ENCODE assay signal across 9 mouse cellular contexts in genomic region chr6:114929346-114929745, GRCm38 (mm10). TPM values are rescaled to one million over a fixed set of nuclear protein-coding genes. Genes with fewer than 3 reads are reported as not detected.
DNase-seq lines count a peak whose midpoint lies in the region; ATAC-seq and TF ChIP-seq lines count a peak whose summit lies in the region.
"Had no signal": no experiment of that assay in that cellular context is flagged by ENCODE, and none has a peak within 500 bp of the region (broad histone marks: within the 10 kb centered on the region; RNA-seq: fewer than 3 reads in every experiment).

No protein-coding gene starts in this region.

- no peaks in the 10 kb centered on the region for H3K27me3 ChIP-seq in midbrain, embryonic 11.5 days (ENCODE audit: control insufficient read depth, insufficient read depth, low read length)
- H3K27me3 ChIP-seq in midbrain, embryonic 15.5 days (replicated peaks) = no peaks in the 10 kb centered on the region
- H3K27me3 ChIP-seq in heart, postnatal 0 days (ENCODE audit: control insufficient read depth, insufficient read depth, low read length) = no peaks in the 10 kb centered on the region
- H3K27me3 ChIP-seq in stomach, embryonic 15.5 days (replicated peaks) = no peaks in the 10 kb centered on the region
- H3K27me3 ChIP-seq: embryonic facial prominence, embryonic 12.5 days had no signal

- no peaks in the 10 kb centered on the region for H3K9me3 ChIP-seq in midbrain, embryonic 11.5 days (ENCODE audit: control insufficient read depth, low read length)
- no peaks in the 10 kb centered on the region for H3K9me3 ChIP-seq in midbrain, embryonic 15.5 days
- peaks cover 7% of the 10 kb centered on the region; the same call in 1 of the 2 replicates for H3K9me3 ChIP-seq in heart, postnatal 0 days (replicated peaks; ENCODE audit: control insufficient read depth, low read length)
- no peaks in the 10 kb centered on the region for H3K9me3 ChIP-seq in stomach, embryonic 15.5 days

- H3K9ac ChIP-seq in midbrain, embryonic 11.5 days (ENCODE audit: low read length) = no peak overlapping the region
- no peak overlapping the region for H3K9ac ChIP-seq in midbrain, embryonic 15.5 days
- no peak overlapping the region for H3K9ac ChIP-seq in heart, postnatal 0 days (replicated peaks; ENCODE audit: low read depth, low read length)
- no peak overlapping the region for H3K9ac ChIP-seq in stomach, embryonic 15.5 days
- H3K9ac ChIP-seq: embryonic facial prominence, embryonic 12.5 days had no signal

- H3K36me3 ChIP-seq in midbrain, embryonic 11.5 days (ENCODE audit: control insufficient read depth, insufficient read depth, low read length) = no peaks in the 10 kb centered on the region
- H3K36me3 ChIP-seq in midbrain, embryonic 15.5 days (replicated peaks) = no peaks in the 10 kb centered on the region
- H3K36me3 ChIP-seq in heart, postnatal 0 days (replicated peaks; ENCODE audit: control insufficient read depth, insufficient read depth, low read length) = no peaks in the 10 kb centered on the region
- H3K36me3 ChIP-seq in stomach, embryonic 15.5 days = no peaks in the 10 kb centered on the region
- H3K36me3 ChIP-seq: embryonic facial prominence, embryonic 12.5 days had no signal

- H3K4me1 ChIP-seq in midbrain, embryonic 11.5 days (ENCODE audit: control insufficient read depth, insufficient read depth, low read length) = no peaks in the 10 kb centered on the region
- H3K4me1 ChIP-seq in midbrain, embryonic 15.5 days = peaks cover 7% of the 10 kb centered on the region; the same call in 1 of the 2 replicates
- H3K4me1 ChIP-seq in heart, postnatal 0 days (ENCODE audit: control insufficient read depth, insufficient read depth) = peaks cover 8% of the 10 kb centered on the region; the same call in 1 of the 2 replicates
- H3K4me1 ChIP-seq in stomach, embryonic 15.5 days = peaks cover 18% of the 10 kb centered on the region; the same call in 1 of the 2 replicates

- no peak overlapping the region for H3K4me2 ChIP-seq in midbrain, embryonic 11.5 days
- no peak overlapping the region for H3K4me2 ChIP-seq in midbrain, embryonic 15.5 days
- H3K4me2 ChIP-seq in heart, postnatal 0 days (ENCODE audit: low read depth, low read length) = no peak overlapping the region
- peak overlapping the region; percentile 27; the same call in 1 of the 2 replicates for H3K4me2 ChIP-seq in stomach, embryonic 15.5 days
- H3K4me2 ChIP-seq: embryonic facial prominence, embryonic 12.5 days had no signal

- no peak for DNase-seq in midbrain, embryonic 11.5 days (ENCODE audit: low spot score, missing footprints)
- DNase-seq in cerebellum, adult 11-12 months = peak; percentile 58
- peak; percentile 46 for DNase-seq in heart, postnatal 0 days (ENCODE audit: low spot score)
- DNase-seq in kidney, postnatal 4 days = peak; percentile 49 to 66
- DNase-seq in spleen, adult 12 weeks (ENCODE audit: low spot score) = no peak
- DNase-seq in left cerebral cortex, postnatal 10 days (ENCODE audit: extremely low spot score in 1 of 2, low spot score in 2 of 2) = no peak

- TF ChIP-seq EP300 in heart, postnatal 0 days (IDR thresholded peaks at IDR 0.05; ENCODE audit: low read depth) = no peak

- H3K4me3 ChIP-seq in midbrain, embryonic 11.5 days (ENCODE audit: low read depth, low read length) = no peak overlapping the region
- no peak overlapping the region for H3K4me3 ChIP-seq in midbrain, embryonic 15.5 days
- H3K4me3 ChIP-seq in heart, postnatal 0 days (ENCODE audit: low read depth, low read length) = no peak overlapping the region
- H3K4me3 ChIP-seq in stomach, embryonic 15.5 days (replicated peaks) = no peak overlapping the region
- H3K4me3 ChIP-seq: embryonic facial prominence, embryonic 12.5 days had no signal

- ATAC-seq in midbrain, embryonic 11.5 days (ENCODE audit: low FRiP score) = 0 out of 2 replicates have a peak, but pooled peaks have one; percentile 28
- no peak for ATAC-seq in midbrain, embryonic 15.5 days (replicated peaks)
- ATAC-seq in heart, postnatal 0 days (ENCODE audit: insufficient read depth, low read depth) = no peak
- no peak for ATAC-seq in stomach, embryonic 15.5 days (ENCODE audit: insufficient read depth, low FRiP score, low read depth)

- peak; percentile 70 for TF ChIP-seq CTCF in heart, postnatal 0 days (IDR thresholded peaks at IDR 0.05; ENCODE audit: low read depth)

- intact Hi-C loops in left cerebral cortex, postnatal 10 days (cut with DNase I) = loop anchor here (2.0 to 5.0 kb wide), 2 partner anchors 99 to 338 kb away; no protein-coding TSS in a partner anchor

- H3K27ac ChIP-seq in midbrain, embryonic 11.5 days (ENCODE audit: low read depth, low read length) = no peak overlapping the region
- H3K27ac ChIP-seq in midbrain, embryonic 15.5 days = no peak overlapping the region
- H3K27ac ChIP-seq in heart, postnatal 0 days (ENCODE audit: low read depth) = no peak overlapping the region
- no peak overlapping the region for H3K27ac ChIP-seq in stomach, embryonic 15.5 days
- H3K27ac ChIP-seq: embryonic facial prominence, embryonic 12.5 days had no signal

RNA-seq across cellular contexts. Expression of gene Vgll4, which starts 40.4 kb away (rescaled TPM):
- 48.6 and 54.8 TPM in 2 replicates for polyA plus RNA-seq in midbrain, embryonic 11.5 days (2014; fragmentation: Nextera tagmentation; extraction: Ambion mirVana)
- 47.3 and 52.4 TPM in 2 replicates for polyA plus RNA-seq in midbrain, embryonic 15.5 days (2015; fragmentation: Nextera tagmentation; extraction: Ambion mirVana)
- 50.9 and 52.2 TPM in 2 replicates for total RNA-seq in heart, postnatal 0 days (2014; rRNA removed; ENCODE audit: low replicate concordance)
- polyA plus RNA-seq in heart, postnatal 0 days (2015; fragmentation: Nextera tagmentation; extraction: Ambion mirVana) = 38.8 and 41.5 TPM in 2 replicates
- polyA plus RNA-seq in stomach, embryonic 15.5 days (2015; fragmentation: Nextera tagmentation; extraction: Ambion mirVana) = 80.5 and 87.0 TPM in 2 replicates
- 10 to 100 TPM; 42.7 to 51.8 TPM for total RNA-seq in left cerebral cortex, postnatal 10 days (2021)

Comparison
In these comparisons a context has a peak if more than half of its experiments do, and no peak if none do; other contexts are left out.
1. DNase-seq: peak in cerebellum, adult 11-12 months (single experiment), heart, postnatal 0 days (single experiment) and kidney, postnatal 4 days (2 of 2); none in midbrain, embryonic 11.5 days (single experiment), spleen, adult 12 weeks (single experiment) and left cerebral cortex, postnatal 10 days (0 of 2).